Mouse (Mus musculus): ENCODE measurements around the gene Swap70. TPM values are rescaled to one million over a fixed set of nuclear protein-coding genes. Genes with fewer than 3 reads are reported as not detected.

Gene Swap70
- 21.4 and 22.3 TPM in 2 replicates for polyA plus RNA-seq (2015; fragmentation: Nextera tagmentation; extraction: Ambion mirVana)

GRCm38 (mm10) chr7:110221586-110222481, at the start of gene Swap70:
TSS of gene Swap70 (plus strand) at chr7:110221711.
- Histone ChIP-seq H3K9me3 (replicated peaks; ENCODE audit: control insufficient read depth, low read length) (no peaks in the 10 kb centered on the region), H3K4me3 (ENCODE audit: low read length) (peak within 1 kb of the TSS; percentile 90), H3K27me3 (ENCODE audit: control insufficient read depth, insufficient read depth, low read length) (no peaks in the 10 kb centered on the region), H3K36me3 (ENCODE audit: control insufficient read depth, insufficient read depth) (peaks cover 3% of the 10 kb centered on the region), H3K27ac (ENCODE audit: low read length) (peak within 1 kb of the TSS; percentile 96), H3K4me1 (ENCODE audit: control insufficient read depth, insufficient read depth, low read length) (peaks cover 8% of the 10 kb centered on the region; the same call in 1 of the 2 replicates), H3K9ac (ENCODE audit: low read length) (peak within 1 kb of the TSS; percentile 95), H3K4me2 (ENCODE audit: low read depth, low read length) (peak within 1 kb of the TSS; percentile 76)
- under 1% methylated on average over 71 of the region's 73 CpGs for WGBS
- ATAC-seq (replicated peaks; ENCODE audit: extremely low read depth, insufficient read depth, low FRiP score): peak; percentile 99

- Histone ChIP-seq H3K27me3 (ENCODE audit: control insufficient read depth, insufficient read depth, low read length) (no peaks in the 10 kb centered on the region), H3K4me3 (ENCODE audit: low read length) (no peak overlapping the region), H3K36me3 (ENCODE audit: control insufficient read depth, insufficient read depth) (no peaks in the 10 kb centered on the region), H3K9ac (ENCODE audit: low read length) (no peak overlapping the region), H3K4me2 (ENCODE audit: low read depth, low read length) (no peak overlapping the region), H3K9me3 (replicated peaks; ENCODE audit: control insufficient read depth, low read length) (no peaks in the 10 kb centered on the region), H3K27ac (ENCODE audit: low read length) (no peak overlapping the region), H3K4me1 (ENCODE audit: control insufficient read depth, insufficient read depth, low read length) (no peaks in the 10 kb centered on the region)
- 88% methylated on average over 7 of the region's 7 CpGs for WGBS
- ATAC-seq (replicated peaks; ENCODE audit: extremely low read depth, insufficient read depth, low FRiP score): no peak
These were observed 42.3 kb upstream of the Swap70 start for GRCm38 (mm10) chr7:110179208-110179607.

- Histone ChIP-seq H3K4me3 (ENCODE audit: low read length) (no peak overlapping the region), H3K9ac (ENCODE audit: low read length) (no peak overlapping the region), H3K9me3 (replicated peaks; ENCODE audit: control insufficient read depth, low read length) (no peaks in the 10 kb centered on the region), H3K27ac (ENCODE audit: low read length) (no peak overlapping the region), H3K36me3 (ENCODE audit: control insufficient read depth, insufficient read depth) (no peaks in the 10 kb centered on the region), H3K4me1 (ENCODE audit: control insufficient read depth, insufficient read depth, low read length) (no peaks in the 10 kb centered on the region), H3K27me3 (ENCODE audit: control insufficient read depth, insufficient read depth, low read length) (no peaks in the 10 kb centered on the region), H3K4me2 (ENCODE audit: low read depth, low read length) (no peak overlapping the region)
- no peak for ATAC-seq (replicated peaks; ENCODE audit: extremely low read depth, insufficient read depth, low FRiP score)
These were observed 40.9 kb upstream of the Swap70 start for GRCm38 (mm10) chr7:110180613-110181012.

- H3K4me1 ChIP-seq (ENCODE audit: control insufficient read depth, insufficient read depth, low read length): no peaks in the 10 kb centered on the region
- H3K27me3 ChIP-seq (ENCODE audit: control insufficient read depth, insufficient read depth, low read length): no peaks in the 10 kb centered on the region
- H3K9me3 ChIP-seq (replicated peaks; ENCODE audit: control insufficient read depth, low read length): no peaks in the 10 kb centered on the region
- 62% methylated on average over 8 of the region's 8 CpGs for WGBS
- H3K27ac ChIP-seq (ENCODE audit: low read length): no peak overlapping the region
- H3K4me3 ChIP-seq (ENCODE audit: low read length): no peak overlapping the region
- no peak overlapping the region for H3K9ac ChIP-seq (ENCODE audit: low read length)
- H3K36me3 ChIP-seq (ENCODE audit: control insufficient read depth, insufficient read depth): no peaks in the 10 kb centered on the region
- H3K4me2 ChIP-seq (ENCODE audit: low read depth, low read length): no peak overlapping the region
- no peak for ATAC-seq (replicated peaks; ENCODE audit: extremely low read depth, insufficient read depth, low FRiP score)
These were observed 40.1 kb upstream of the Swap70 start for GRCm38 (mm10) chr7:110181446-110181845.

GRCm38 (mm10) chr7:110184608-110185007, 36.9 kb upstream of the Swap70 start:
- WGBS: 82% methylated on average over 3 of the region's 3 CpGs
- H3K4me3 ChIP-seq (ENCODE audit: low read length): no peak overlapping the region
- no peak for ATAC-seq (replicated peaks; ENCODE audit: extremely low read depth, insufficient read depth, low FRiP score)
- H3K27ac ChIP-seq (ENCODE audit: low read length): no peak overlapping the region
- H3K4me1 ChIP-seq (ENCODE audit: control insufficient read depth, insufficient read depth, low read length): no peaks in the 10 kb centered on the region
- H3K4me2 ChIP-seq (ENCODE audit: low read depth, low read length): no peak overlapping the region
- H3K36me3 ChIP-seq (ENCODE audit: control insufficient read depth, insufficient read depth): no peaks in the 10 kb centered on the region
- H3K9me3 ChIP-seq (replicated peaks; ENCODE audit: control insufficient read depth, low read length): no peaks in the 10 kb centered on the region
- no peak overlapping the region for H3K9ac ChIP-seq (ENCODE audit: low read length)
- no peaks in the 10 kb centered on the region for H3K27me3 ChIP-seq (ENCODE audit: control insufficient read depth, insufficient read depth, low read length)

- Histone ChIP-seq H3K4me3 (ENCODE audit: low read length) (no peak overlapping the region), H3K27me3 (ENCODE audit: control insufficient read depth, insufficient read depth, low read length) (no peaks in the 10 kb centered on the region), H3K4me1 (ENCODE audit: control insufficient read depth, insufficient read depth, low read length) (no peaks in the 10 kb centered on the region), H3K27ac (ENCODE audit: low read length) (peak overlapping the region; percentile 52; the same call in 1 of the 2 replicates), H3K36me3 (ENCODE audit: control insufficient read depth, insufficient read depth) (no peaks in the 10 kb centered on the region), H3K4me2 (ENCODE audit: low read depth, low read length) (no peak overlapping the region), H3K9ac (ENCODE audit: low read length) (no peak overlapping the region), H3K9me3 (replicated peaks; ENCODE audit: control insufficient read depth, low read length) (no peaks in the 10 kb centered on the region)
- ATAC-seq (replicated peaks; ENCODE audit: extremely low read depth, insufficient read depth, low FRiP score): no peak
- 51% methylated on average over 7 of the region's 7 CpGs for WGBS
These were observed 31.6 kb upstream of the Swap70 start for GRCm38 (mm10) chr7:110189951-110190350.

GRCm38 (mm10) chr7:110193186-110193585, 28.3 kb upstream of the Swap70 start:
- ATAC-seq (replicated peaks; ENCODE audit: extremely low read depth, insufficient read depth, low FRiP score): no peak
- H3K27me3 ChIP-seq (ENCODE audit: control insufficient read depth, insufficient read depth, low read length): no peaks in the 10 kb centered on the region
- H3K9me3 ChIP-seq (replicated peaks; ENCODE audit: control insufficient read depth, low read length): no peaks in the 10 kb centered on the region
- no peak overlapping the region for H3K9ac ChIP-seq (ENCODE audit: low read length)
- H3K36me3 ChIP-seq (ENCODE audit: control insufficient read depth, insufficient read depth): no peaks in the 10 kb centered on the region
- H3K4me1 ChIP-seq (ENCODE audit: control insufficient read depth, insufficient read depth, low read length): no peaks in the 10 kb centered on the region
- 86% methylated on average over 3 of the region's 3 CpGs for WGBS
- no peak overlapping the region for H3K4me2 ChIP-seq (ENCODE audit: low read depth, low read length)
- H3K27ac ChIP-seq (ENCODE audit: low read length): no peak overlapping the region
- H3K4me3 ChIP-seq (ENCODE audit: low read length): no peak overlapping the region

GRCm38 (mm10) chr7:110197176-110197575, 24.3 kb upstream of the Swap70 start:
- Histone ChIP-seq H3K4me3 (ENCODE audit: low read length) (no peak overlapping the region), H3K4me2 (ENCODE audit: low read depth, low read length) (no peak overlapping the region), H3K27me3 (ENCODE audit: control insufficient read depth, insufficient read depth, low read length) (no peaks in the 10 kb centered on the region), H3K9ac (ENCODE audit: low read length) (no peak overlapping the region), H3K27ac (ENCODE audit: low read length) (no peak overlapping the region), H3K36me3 (ENCODE audit: control insufficient read depth, insufficient read depth) (no peaks in the 10 kb centered on the region), H3K4me1 (ENCODE audit: control insufficient read depth, insufficient read depth, low read length) (no peaks in the 10 kb centered on the region), H3K9me3 (replicated peaks; ENCODE audit: control insufficient read depth, low read length) (no peaks in the 10 kb centered on the region)
- 69% methylated on average over 7 of the region's 7 CpGs for WGBS
- ATAC-seq (replicated peaks; ENCODE audit: extremely low read depth, insufficient read depth, low FRiP score): no peak

- Histone ChIP-seq H3K9me3 (replicated peaks; ENCODE audit: control insufficient read depth, low read length) (peaks cover 10% of the 10 kb centered on the region), H3K27ac (ENCODE audit: low read length) (no peak overlapping the region), H3K4me1 (ENCODE audit: control insufficient read depth, insufficient read depth, low read length) (no peaks in the 10 kb centered on the region), H3K27me3 (ENCODE audit: control insufficient read depth, insufficient read depth, low read length) (no peaks in the 10 kb centered on the region), H3K4me3 (ENCODE audit: low read length) (no peak overlapping the region), H3K9ac (ENCODE audit: low read length) (no peak overlapping the region), H3K4me2 (ENCODE audit: low read depth, low read length) (no peak overlapping the region), H3K36me3 (ENCODE audit: control insufficient read depth, insufficient read depth) (no peaks in the 10 kb centered on the region)
- 92% methylated on average over 6 of the region's 6 CpGs for WGBS
- no peak for ATAC-seq (replicated peaks; ENCODE audit: extremely low read depth, insufficient read depth, low FRiP score)
These were observed 19.6 kb upstream of the Swap70 start for GRCm38 (mm10) chr7:110201933-110202332.
